Mouse (Mus musculus) gastrocnemius, postnatal 14 days (tissue): Measurements from ENCODE around the gene Pja2. TPM values are rescaled to one million over a fixed set of nuclear protein-coding genes. Genes with fewer than 3 reads are reported as not detected.
A peak's percentile ranks its signal among the peaks of the same experiment; 100 is the strongest.
"Not testable (repeated sequence)": the region's sequence is repeated elsewhere in the genome, so short reads cannot be mapped to it uniquely, and the experiment has no call there.

Experiments used
- DNase-seq: peaks from one replicate; pipeline ENCODE4 v3.0.0; 2021; ENCODE audit warnings: mixed read lengths
- intact Hi-C: fragments of 180-260 bp; cut with DNase I; formaldehyde crosslinking; loops from one replicate; pipeline ENCODE4 v1.15.1; 2025; ENCODE audit warnings: low total_unique reads
- long read RNA-seq, 2 experiments: library from polyadenylated mRNA; stranded (forward); transcript quantifications; one replicate each; pipeline ENCODE4 v2.0.0; 2021
- total RNA-seq, 2 experiments: library from RNA; stranded (reverse); gene quantifications; 2 replicates each; pipeline ENCODE4 v1.2.3; 2021

Pja2 gene
- total RNA-seq: 100 to 1,000 TPM in 1 of 2 experiments, 10 to 100 TPM in 1; 89.9 to 106 TPM
- long read RNA-seq, experiment 1, full-length matches to known transcripts: 96 of 106 reads
- long read RNA-seq, experiment 1, partial matches to known transcripts: 3 of 106 reads
- long read RNA-seq, experiment 1, other reads (novel, unspliced or antisense): 7 of 106 reads
- long read RNA-seq, experiment 2, full-length matches to known transcripts: 137 of 143 reads
- long read RNA-seq, experiment 2, partial matches to known transcripts: 2 of 143 reads
- long read RNA-seq, experiment 2, other reads (novel, unspliced or antisense): 4 of 143 reads

DNA sequence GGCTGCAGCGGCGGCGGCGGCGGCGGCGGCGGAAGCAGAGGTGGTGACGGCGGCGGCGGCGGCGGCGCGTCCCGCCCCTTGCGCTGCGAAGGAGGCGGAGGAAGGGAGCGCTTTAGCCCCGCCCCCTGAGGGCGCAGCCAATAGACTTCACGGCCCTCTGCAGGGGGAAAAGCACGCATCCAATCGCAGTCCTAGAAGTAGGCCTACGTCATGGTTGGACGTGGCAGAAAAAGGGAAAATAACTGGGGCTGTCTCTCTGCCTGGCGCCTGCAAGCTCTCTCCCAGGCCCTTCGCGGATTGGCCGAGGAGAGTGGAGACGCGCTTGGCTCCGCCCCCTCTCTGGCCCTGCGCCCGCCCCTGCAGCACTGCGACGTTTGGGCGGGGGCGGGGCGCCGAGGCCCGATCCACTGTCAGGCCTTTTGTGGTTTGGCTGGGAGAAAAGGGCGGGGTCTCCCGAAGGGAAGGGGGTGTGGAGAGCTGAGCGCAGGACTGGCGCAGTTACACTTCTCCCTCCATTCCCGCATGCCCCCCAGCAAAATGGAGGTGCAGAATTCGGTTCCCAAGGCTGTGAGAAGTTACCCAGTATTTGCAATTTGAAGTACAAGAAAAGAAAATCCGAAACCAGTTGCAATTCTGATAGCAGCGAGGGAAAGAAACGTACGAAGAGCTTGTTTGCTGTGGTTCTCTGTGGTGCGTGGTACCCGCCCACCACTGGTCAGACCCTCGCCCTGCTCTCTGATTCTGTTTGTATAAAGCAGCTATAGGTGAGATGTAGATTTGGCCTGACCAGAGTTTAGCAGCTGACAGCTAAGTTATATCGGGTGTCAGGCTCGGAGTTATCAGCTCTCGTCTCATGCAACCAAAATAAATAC is at the start of gene Pja2:
TSS of gene Pja2 (minus strand) at position 19 of the 872 bp plus-strand sequence.
- DNase-seq: peak; percentile 100
- intact Hi-C loops: no loop called here

DNA sequence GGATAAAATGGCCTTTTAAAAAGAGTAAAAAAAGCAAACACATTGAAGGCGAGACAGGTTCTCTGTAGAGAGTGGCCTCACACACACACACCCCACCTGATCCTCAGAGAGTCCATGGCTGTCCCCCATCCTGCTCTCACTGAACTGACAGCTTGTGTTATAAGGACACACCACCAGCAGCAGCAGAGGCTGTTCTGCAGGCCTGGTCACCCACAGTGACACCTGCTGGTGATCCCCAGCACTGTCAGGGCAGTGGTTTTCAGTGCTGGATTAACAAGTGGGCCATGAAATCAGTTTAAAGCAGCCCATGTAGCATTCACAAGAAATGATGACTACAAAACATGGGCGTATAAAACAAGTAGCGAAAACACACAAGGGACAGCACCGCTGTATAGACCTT is 43.6 kb upstream of the Pja2 start:
- intact Hi-C loops: loop anchor here (10.0 kb wide), 1 partner anchor 351 kb away; no protein-coding TSS in a partner anchor
- DNase-seq: peak; percentile 75

DNA sequence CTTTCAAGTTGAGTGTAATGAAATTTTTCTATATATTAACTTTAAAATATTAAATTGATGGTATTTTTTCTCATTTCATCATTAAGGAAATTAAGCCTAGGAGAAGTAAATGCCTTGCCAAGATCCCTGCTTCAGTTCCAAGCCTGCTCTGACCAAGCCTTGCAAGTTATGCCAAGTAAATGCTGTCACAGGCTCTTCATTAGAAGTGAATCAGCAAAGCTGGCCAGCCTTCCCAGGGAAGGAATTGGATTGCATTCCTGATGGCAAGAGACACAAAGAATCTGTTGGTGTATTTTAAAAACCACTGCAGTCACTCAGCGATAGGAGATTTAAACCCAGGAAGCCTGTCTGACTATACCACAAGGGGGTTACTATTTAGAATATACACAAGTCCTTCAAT is 32.0 kb upstream of the Pja2 start:
- DNase-seq: peak; percentile 65
- intact Hi-C loops: no loop called here

DNA sequence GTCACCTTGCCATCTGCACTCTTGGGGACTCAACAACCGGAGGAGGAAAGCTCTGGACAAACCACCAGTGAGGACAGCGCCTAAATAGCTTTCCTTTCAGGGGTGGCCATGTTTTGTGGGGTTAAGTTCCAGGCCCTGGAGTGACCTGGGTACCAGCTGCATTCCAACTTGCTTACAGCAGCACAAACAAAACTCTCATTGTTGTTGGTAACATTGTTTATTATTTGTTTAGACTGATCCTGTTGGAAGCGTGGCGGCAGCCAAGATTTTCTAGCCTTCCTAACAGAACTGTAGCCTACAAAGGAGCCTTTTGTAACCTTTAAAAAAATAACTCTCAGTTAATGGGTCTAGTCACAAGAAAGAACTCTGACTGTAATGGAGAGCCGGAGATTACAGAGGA is 30.9 kb upstream of the Pja2 start:
- DNase-seq: no peak
- intact Hi-C loops: no loop called here

DNA sequence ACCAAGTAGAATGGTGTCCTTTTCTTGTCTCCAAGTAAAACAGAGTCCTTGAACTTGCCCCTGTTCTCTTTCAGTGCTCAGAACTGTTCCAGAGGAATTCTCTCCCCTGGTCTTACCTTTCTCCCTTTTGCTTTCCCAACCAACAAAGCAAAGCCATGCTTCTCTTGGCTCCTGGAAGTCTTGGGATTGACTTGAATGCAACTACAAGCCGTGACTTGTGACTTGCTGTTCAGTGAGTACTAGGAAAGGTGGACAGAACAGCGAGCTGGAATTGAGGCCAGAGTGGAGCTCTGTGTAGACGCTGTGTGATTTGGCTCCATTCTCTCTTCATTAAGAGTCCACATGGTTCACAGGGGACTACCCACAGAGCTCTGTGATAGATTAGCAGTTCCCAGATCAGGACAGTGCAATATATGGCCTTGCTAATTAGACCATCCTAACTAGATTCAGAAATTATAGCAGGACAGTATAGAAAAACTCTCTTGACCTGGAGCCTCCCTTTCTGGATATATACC is 30.3 kb upstream of the Pja2 start:
- no peak for DNase-seq
- intact Hi-C loops: no loop called here

DNA sequence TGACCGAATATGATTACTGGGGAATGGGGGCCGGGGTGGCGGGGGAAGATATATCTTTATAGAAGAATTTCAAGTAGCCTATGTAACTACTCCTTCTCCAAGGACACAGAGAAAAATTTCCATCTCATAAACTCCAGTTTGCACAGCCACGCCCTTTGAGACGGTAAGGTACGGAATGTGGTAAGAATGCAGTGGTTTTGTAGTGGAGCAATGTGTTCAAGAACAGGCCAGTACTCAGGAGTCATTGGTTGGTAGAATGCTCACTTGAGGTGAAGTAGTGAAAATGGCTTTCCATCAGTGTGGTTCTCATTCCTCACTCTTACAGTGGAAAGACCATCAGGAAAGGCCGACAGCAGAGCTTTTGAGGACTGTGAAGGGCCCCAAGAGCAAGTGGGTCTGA is 22.2 kb upstream of the Pja2 start:
- intact Hi-C loops: no loop called here
- no peak for DNase-seq

DNA sequence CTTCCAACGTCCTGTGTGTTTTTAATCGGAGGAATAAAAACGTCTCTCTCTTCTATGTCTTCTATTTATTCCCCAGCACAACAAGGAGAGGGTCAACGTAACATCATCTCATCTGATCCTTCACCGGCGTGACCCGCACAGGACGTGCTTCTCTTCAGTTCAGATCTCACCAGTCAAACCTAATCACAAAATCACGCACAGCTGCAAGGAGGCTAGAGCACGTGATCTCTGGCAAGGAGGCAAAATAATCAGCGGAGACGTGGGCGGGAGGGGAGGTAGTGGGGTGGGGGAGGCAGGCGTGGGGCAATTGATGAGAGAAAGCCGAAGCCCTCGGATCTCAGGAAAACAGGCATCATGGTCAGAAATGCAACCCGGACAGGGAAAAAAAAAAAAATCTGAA is 14.4 kb upstream of the Pja2 start:
- intact Hi-C loops: no loop called here
- no peak for DNase-seq

DNA sequence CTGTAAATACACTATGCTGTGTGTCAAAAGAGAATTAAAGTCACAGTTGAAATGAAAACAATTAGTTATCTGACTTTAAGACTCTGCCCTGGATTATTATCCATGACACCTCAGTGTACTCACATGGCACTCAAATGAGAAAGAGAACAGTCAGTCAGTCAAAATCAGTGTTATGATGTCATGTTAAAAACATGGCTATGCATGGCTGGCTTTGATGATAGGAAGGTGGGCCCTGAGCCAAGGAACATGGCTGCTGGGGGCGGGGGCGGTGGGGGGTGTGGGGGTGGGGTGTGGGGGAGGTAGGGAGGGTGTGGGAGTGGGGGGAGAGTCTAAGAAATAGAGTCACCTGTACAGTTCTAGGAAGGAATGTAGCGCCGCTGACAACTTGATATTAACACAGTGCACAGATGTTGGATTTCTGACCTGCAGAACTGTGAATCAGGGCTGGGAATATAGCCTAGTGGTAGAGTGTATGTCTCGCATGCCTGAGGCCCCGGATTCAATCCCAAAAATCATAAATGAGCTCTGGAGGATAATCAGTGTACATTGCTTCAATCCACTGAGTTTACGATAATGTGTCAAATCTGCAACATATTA is 13.0 kb upstream of the Pja2 start:
- intact Hi-C loops: no loop called here
- no peak for DNase-seq

DNA sequence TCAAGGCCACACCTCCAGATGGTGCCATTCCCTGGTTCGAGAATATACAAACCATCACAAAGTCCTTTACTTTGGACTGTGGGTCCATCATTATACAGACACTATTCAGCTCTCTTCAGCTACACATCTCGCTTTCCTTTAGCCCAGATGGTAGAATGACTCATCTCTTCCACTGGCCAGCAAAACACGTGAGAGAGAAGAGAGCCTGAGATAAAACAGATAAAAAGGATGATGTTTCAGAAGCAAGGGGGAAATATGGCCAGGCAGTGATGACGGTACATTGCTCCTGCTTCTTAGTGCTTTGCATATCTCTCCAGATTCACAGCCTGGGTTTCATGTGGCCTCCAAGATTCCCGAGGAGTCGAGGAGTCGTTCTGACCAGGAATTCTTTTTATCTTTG is 10.0 kb upstream of the Pja2 start:
- DNase-seq: no peak
- intact Hi-C loops: no loop called here

DNA sequence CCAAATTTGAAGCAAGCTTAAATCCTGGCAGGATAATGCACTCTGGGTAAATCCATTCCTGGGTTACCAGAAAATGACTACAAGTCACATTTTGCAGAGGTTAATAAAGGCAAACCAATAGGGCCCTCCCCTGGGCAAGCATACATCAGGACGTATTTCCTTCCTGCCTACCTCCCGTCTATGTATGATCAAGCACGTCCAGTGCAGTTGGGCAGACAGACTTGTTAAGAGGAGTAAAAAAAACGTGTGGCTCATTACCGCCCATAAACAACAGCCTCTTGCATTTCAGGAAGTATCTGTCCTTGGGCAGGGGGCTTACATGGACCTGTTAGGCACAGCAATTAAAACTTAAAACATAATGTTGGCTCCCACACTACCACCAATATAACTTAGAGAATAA is 8.0 kb upstream of the Pja2 start:
- DNase-seq: no peak
- intact Hi-C loops: no loop called here

DNA sequence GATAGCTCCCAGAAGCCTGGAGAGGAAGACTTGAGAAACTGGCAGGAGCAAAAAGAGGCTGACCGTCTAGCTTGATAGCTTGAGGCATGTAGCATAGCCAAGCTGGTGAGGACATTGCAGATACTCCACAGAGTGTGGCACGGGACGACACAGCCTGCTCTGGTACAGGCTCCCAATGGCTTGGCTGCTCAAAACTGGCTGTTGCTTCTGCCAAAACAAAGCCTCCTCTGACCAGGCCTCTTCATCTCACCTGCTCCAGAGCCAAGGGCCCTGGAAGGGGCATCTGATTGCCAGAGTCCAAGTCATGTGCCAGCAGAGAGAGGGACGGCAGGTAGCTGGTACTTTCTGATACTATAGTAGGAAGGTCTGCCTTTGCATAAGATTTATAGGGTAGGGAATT is 5.5 kb upstream of the Pja2 start:
- intact Hi-C loops: no loop called here
- no peak for DNase-seq

DNA sequence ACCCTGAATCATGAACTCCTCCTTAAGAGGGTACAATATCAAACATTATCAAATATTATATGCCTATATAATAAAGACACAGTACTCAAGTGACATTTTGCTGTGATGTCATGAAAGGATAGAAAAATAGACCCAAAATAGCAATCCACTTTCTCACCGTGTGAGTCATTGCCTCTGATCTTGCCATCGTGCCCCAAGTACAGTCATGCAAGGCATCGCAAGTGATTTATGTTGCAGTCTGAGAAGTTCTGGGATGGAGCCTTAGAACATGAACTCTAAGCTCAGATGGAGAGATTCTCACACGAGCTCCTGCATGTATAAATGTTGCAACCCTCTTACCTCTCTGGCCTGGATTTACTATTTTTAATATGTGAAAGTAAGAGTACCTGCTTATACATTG is 2.2 kb upstream of the Pja2 start:
- DNase-seq: no peak
- intact Hi-C loops: no loop called here

DNA sequence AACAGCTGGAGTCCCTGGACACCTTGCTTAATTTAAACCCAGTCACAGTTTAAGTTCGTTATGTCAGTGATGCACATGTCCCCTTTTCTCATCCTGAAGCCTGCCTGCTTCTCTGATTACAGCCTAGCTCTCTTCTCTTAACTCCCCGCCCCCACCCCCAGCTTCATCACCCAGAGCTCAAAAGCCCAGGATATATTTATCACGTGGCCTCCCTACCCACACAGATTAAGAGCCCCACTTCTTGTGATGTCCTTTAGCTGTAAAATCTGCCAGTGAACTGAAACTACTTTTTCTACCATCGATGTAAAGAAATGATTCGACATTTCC is 1.0 kb upstream of the Pja2 start:
- no peak for DNase-seq
- intact Hi-C loops: no loop called here

DNA sequence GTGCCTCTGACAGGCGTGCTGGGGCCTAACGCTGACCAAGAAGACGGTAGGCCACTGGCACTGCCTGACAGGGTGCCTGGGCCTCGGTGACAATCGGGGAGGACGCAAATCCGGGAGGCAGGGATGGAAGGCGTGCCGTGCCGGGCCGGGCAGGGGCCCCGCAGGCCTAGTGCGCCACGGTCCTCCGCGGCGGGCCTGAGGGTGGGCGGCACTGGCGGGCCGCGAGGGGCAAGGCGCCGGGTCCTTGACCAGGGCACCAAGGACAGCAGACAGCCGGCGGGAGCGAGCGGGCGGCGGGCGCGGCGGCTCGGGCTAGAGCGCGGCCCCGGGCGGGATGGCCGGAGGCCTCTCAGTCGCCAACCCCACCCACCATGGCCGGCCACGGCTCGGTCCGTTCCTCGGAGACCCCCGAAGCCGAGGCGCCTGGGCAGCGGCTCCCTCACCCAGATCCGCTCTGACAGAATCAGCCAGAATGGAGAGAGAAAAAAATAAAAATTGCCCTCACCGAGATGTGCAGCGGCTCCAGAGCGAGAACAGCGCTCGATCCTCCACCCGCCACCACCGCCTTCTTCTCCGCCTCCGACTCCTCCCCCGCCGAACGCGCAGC is 322 bp downstream of the Pja2 start:
- DNase-seq: no peak

DNA sequence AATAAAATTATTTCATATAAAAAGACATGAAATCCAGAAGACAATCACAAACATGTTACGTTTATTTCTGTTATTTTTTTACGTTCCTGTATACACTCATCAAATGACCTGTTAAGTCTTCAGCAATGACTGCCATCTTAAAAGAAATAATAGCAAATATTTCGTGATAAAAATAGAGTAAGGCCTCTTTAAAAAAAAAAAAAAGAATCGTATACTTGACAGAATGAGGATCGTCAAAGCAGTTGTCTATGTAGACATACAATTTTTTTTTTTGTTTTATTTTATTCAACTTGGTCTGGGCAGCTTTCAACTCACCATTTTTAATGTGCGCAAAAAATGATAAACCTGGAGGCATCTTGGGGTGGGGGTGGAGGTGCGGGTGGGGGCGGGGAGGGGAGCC is 831 bp downstream of the Pja2 start:
- no peak for DNase-seq
- intact Hi-C loops: no loop called here

More for the DNA sequence above, 322 bp downstream of the Pja2 start:
- intact Hi-C loops: no loop called here

DNA sequence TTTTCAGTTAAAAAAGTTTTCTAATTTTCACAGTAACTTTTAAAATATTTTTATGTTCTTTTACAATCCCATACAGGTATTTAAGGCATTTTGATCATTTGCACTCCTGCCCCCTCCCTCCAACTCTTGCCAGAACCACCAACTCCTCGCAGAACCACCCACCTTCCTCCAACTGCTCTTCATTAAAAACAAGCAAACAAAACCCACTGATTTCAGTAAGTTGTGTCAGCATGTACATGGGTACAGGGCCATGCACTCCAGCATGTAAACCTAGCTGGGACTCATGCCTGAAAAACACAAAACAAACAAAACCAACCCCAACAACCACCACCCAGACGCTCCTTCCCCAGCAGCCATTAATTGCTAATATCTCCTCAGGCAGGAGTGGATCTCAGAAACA is 7.2 kb downstream of the Pja2 start:
- intact Hi-C loops: no loop called here
- DNase-seq: no peak

DNA sequence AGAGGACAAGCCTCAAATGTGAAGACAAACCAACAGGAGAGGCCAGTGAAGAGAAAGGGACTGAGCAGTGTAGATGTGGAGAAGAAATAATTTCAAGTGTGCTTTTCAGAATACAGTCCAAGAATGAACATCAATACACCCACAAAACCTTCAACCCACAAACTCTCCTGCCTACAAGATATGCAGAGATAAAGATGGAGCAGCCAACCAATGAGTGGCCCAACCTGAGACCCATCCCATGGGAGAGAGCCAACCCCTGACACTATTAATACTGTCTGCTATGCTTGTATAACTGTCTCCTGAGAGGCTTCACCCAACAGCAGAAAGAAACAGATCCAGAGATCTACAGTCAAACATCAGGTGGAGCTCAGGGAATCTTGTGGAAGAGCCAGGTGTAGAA is 16.3 kb downstream of the Pja2 start:
- no peak for DNase-seq
- intact Hi-C loops: no loop called here

DNA sequence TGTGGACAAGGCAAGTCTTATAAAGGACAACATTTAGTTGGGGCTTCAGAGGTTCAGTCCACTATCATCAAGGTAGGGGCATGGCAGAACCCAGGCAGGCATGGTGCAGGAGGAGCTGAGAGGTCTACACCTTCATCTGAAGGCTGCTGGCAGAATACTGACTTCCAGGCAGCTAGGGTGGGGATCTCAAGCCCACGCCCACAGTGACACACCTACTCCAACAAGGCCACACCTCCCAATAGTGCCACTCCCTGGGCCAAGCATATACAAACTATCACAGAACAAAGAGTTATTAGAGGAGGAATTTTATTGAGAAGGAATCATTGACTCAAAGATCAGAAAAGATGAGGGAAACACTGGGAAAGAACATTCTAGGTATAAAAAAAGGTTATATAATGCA is 17.2 kb downstream of the Pja2 start:
- DNase-seq, intact Hi-C loops: not testable (repeated sequence)

DNA sequence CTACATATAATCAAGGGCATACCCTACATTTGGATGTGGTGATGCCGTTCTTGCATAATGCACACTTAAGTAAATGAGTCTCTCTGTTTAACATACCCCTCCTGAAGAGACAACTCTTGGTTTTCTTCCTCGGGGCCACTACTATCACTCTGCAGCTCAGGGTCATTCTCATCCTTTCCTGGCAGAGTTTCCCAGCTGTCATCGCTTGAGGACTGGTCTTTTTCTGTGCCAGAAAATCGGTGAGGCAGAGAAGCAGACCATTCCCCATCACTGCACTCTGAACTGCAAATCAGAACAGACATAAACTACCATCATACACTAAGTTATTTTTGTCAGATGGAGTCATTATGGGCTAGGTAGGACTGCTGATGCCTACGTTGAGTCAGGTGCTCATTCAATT is 34.1 kb downstream of the Pja2 start:
- DNase-seq: no peak
- intact Hi-C loops: no loop called here

DNA sequence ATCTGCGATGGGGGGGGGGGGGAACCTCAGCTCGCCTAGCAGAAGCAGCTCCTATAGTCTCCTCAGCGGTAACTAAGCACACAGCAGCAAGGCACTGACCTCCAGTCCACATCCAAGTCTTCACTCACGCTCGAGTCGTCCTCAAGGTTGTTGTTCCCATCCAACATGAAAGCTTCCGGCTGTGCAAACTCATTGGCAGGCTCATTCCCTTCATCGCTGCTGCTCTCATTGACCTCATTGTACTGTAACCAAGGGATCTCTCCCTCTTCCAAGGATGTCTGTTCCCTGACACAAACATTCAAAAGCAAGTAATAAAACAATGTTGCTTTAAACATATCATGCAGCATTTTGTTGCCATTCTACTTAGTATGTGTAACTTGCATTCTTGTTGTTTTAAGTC is 39.0 kb downstream of the Pja2 start:
- intact Hi-C loops: no loop called here
- DNase-seq: no peak
